Mouse (Mus musculus) olfactory bulb, adult 2 months (tissue): Measurements from ENCODE around the gene E2f6. TPM values are rescaled to one million over a fixed set of nuclear protein-coding genes. Genes with fewer than 3 reads are reported as not detected.

Experiments used
- H3K27ac ChIP-seq: fragments of 200-500 bp; 2 replicates; pipeline ENCODE4 v1.5.1; 2012; ENCODE audit warnings: low read depth, low read length; ENCODE audit not compliant: insufficient read depth
- H3K4me1 ChIP-seq: fragments of 200-500 bp; 2 replicates; pipeline ENCODE4 v1.6.1; 2012; ENCODE audit warnings: low read length; ENCODE audit not compliant: control insufficient read depth, insufficient read depth
- H3K4me3 ChIP-seq: fragments of 200-500 bp; 2 replicates; pipeline ENCODE4 v1.5.1; 2012; ENCODE audit warnings: mild to moderate bottlenecking, low read depth, low read length, moderate library complexity; ENCODE audit not compliant: insufficient read depth
- CTCF ChIP-seq: fragments of 200-500 bp; IDR thresholded peaks from 2 replicates; pipeline ENCODE4 v1.5.1; 2012; ENCODE audit warnings: low read depth, mild to moderate bottlenecking, low read length, moderate library complexity; ENCODE audit not compliant: insufficient read depth
- POLR2A ChIP-seq: fragments of 200-500 bp; IDR thresholded peaks from 2 replicates; pipeline ENCODE4 v1.6.1; 2012; ENCODE audit warnings: mild to moderate bottlenecking, low read depth, low read length, moderate library complexity; ENCODE audit not compliant: insufficient read depth
- WGBS: fragments of 180-500 bp; shearing (Covaris S2); methylation state at CpG from one replicate; pipeline ENCODE4 v1.1.7; 2018; 5-methylcytosine and 5-hydroxymethylcytosine counted together
- polyA plus RNA-seq: library from polyadenylated mRNA; stranded (reverse); fragments of >200 nt; gene quantifications from 2 replicates; pipeline ENCODE4 v1.2.4, GENCODE M21; 2012; ENCODE audit warnings: low replicate concordance; ENCODE audit not compliant: missing spikeins, insufficient read depth, insufficient read length

The E2f6 gene
- polyA plus RNA-seq, 1 experiment, result not detected

- no peak for TF ChIP-seq CTCF
- no peak for TF ChIP-seq POLR2A
- Histone ChIP-seq H3K27ac (no peak overlapping the region), H3K4me1 (peaks cover 6% of the 10 kb centered on the region), H3K4me3 (no peak overlapping the region)
- WGBS, result 70% methylated on average over 16 of the region's 16 CpGs
Observed at GRCm38 (mm10) chr12:16850431-16851375, 39.9 kb downstream of the E2f6 start.

- no peak overlapping the region for H3K27ac ChIP-seq
- H3K4me1 ChIP-seq, result peaks cover 10% of the 10 kb centered on the region
- H3K4me3 ChIP-seq, result no peak overlapping the region
- no peak for TF ChIP-seq CTCF
- TF ChIP-seq POLR2A, result no peak
- WGBS, result 65% methylated on average over 11 of the region's 11 CpGs
Observed at GRCm38 (mm10) chr12:16853431-16854165, 42.8 kb downstream of the E2f6 start.

- TF ChIP-seq CTCF (no peak), POLR2A (no peak)
- H3K27ac ChIP-seq, result peak overlapping the region; percentile 31
Observed at GRCm38 (mm10) chr12:16855632-16856305, 45.0 kb downstream of the E2f6 start.

GRCm38 (mm10) chr12:16856306-16856679 lies 45.5 kb downstream of the E2f6 start:
- Histone ChIP-seq H3K27ac (no peak overlapping the region), H3K4me1 (peaks cover 10% of the 10 kb centered on the region), H3K4me3 (no peak overlapping the region)
- TF ChIP-seq POLR2A (no peak), CTCF (no peak)
- WGBS, result 38% methylated on average over 2 of the region's 2 CpGs

More at GRCm38 (mm10) chr12:16855632-16856305, 45.0 kb downstream of the E2f6 start:
- 17% methylated on average over 6 of the region's 6 CpGs for WGBS
- Histone ChIP-seq H3K4me1 (peaks cover 10% of the 10 kb centered on the region), H3K4me3 (no peak overlapping the region)

GRCm38 (mm10) chr12:16858081-16858480 lies 47.3 kb downstream of the E2f6 start:
- 83% methylated on average over 4 of the region's 4 CpGs for WGBS
- Histone ChIP-seq H3K27ac (no peak overlapping the region), H3K4me3 (no peak overlapping the region), H3K4me1 (peaks cover 10% of the 10 kb centered on the region)
- TF ChIP-seq CTCF (no peak), POLR2A (no peak)

- Histone ChIP-seq H3K27ac (no peak overlapping the region), H3K4me3 (no peak overlapping the region), H3K4me1 (peaks cover 4% of the 10 kb centered on the region)
- 92% methylated on average over 2 of the region's 2 CpGs for WGBS
- TF ChIP-seq POLR2A (no peak), CTCF (no peak)
Observed at GRCm38 (mm10) chr12:16859781-16860180, 49.0 kb downstream of the E2f6 start.

- 69% methylated on average over 1 of the region's 1 CpGs for WGBS
- H3K4me3 ChIP-seq, result no peak overlapping the region
- peaks cover 4% of the 10 kb centered on the region for H3K4me1 ChIP-seq
- TF ChIP-seq CTCF (no peak), POLR2A (no peak)
- H3K27ac ChIP-seq, result no peak overlapping the region
Observed at GRCm38 (mm10) chr12:16860533-16860932, 49.8 kb downstream of the E2f6 start.

GRCm38 (mm10) chr12:16860961-16861360 lies 50.2 kb downstream of the E2f6 start:
- H3K27ac ChIP-seq, result no peak overlapping the region
- WGBS, result 65% methylated on average over 3 of the region's 3 CpGs
- H3K4me3 ChIP-seq, result no peak overlapping the region
- TF ChIP-seq POLR2A, result no peak
- no peak for TF ChIP-seq CTCF
- peaks cover 2% of the 10 kb centered on the region for H3K4me1 ChIP-seq
